Mouse (Mus musculus): ENCODE results near the gene Cdc37l1. TPM values are rescaled to one million over a fixed set of nuclear protein-coding genes. Genes with fewer than 3 reads are reported as not detected.
"Not testable (repeated sequence)": the region's sequence is repeated elsewhere in the genome, so short reads cannot be mapped to it uniquely, and the experiment has no call there.

The Cdc37l1 gene
- total RNA-seq, 2 experiments from 2014 or later: 44.8 to 46.0 TPM

GRCm38 (mm10) chr19:29000321-29000720 lies 10.2 kb downstream of the Cdc37l1 start:
- DNase-seq (ENCODE audit: low spot score in 2 of 2): not testable (repeated sequence)

- DNase-seq (ENCODE audit: low spot score in 2 of 2): no peak
Observed at GRCm38 (mm10) chr19:29008069-29008706, 18.0 kb downstream of the Cdc37l1 start.

- DNase-seq (ENCODE audit: low spot score in 2 of 2): no peak
Observed at GRCm38 (mm10) chr19:29009046-29009445, 18.9 kb downstream of the Cdc37l1 start.

GRCm38 (mm10) chr19:29011355-29011990 lies 21.3 kb downstream of the Cdc37l1 start:
- no peak for DNase-seq (ENCODE audit: low spot score in 2 of 2)

GRCm38 (mm10) chr19:29014466-29015055 lies 24.4 kb downstream of the Cdc37l1 start:
- no peak for DNase-seq (ENCODE audit: low spot score in 2 of 2)

- DNase-seq (ENCODE audit: low spot score in 2 of 2): no peak
Observed at GRCm38 (mm10) chr19:29015410-29016203, 25.5 kb downstream of the Cdc37l1 start.

- no peak for DNase-seq (ENCODE audit: low spot score in 2 of 2)
Observed at GRCm38 (mm10) chr19:29016204-29016765, 26.1 kb downstream of the Cdc37l1 start.

- DNase-seq (ENCODE audit: low spot score in 2 of 2): no peak
Observed at GRCm38 (mm10) chr19:29016786-29017185, 26.6 kb downstream of the Cdc37l1 start.

GRCm38 (mm10) chr19:29019647-29020046 lies 29.5 kb downstream of the Cdc37l1 start:
- DNase-seq (ENCODE audit: low spot score in 2 of 2): no peak

GRCm38 (mm10) chr19:29021754-29022345 lies 31.7 kb downstream of the Cdc37l1 start:
- DNase-seq (ENCODE audit: low spot score in 2 of 2): no peak

GRCm38 (mm10) chr19:29024391-29024947 lies 34.3 kb downstream of the Cdc37l1 start:
- no peak for DNase-seq (ENCODE audit: low spot score in 2 of 2)

- no peak for DNase-seq (ENCODE audit: low spot score in 2 of 2)
Observed at GRCm38 (mm10) chr19:29031788-29032187, 41.6 kb downstream of the Cdc37l1 start.

- no peak for DNase-seq (ENCODE audit: low spot score in 2 of 2)
Observed at GRCm38 (mm10) chr19:29032662-29033061, 42.5 kb downstream of the Cdc37l1 start.

GRCm38 (mm10) chr19:29037026-29037425 lies 46.9 kb downstream of the Cdc37l1 start:
- no peak for DNase-seq (ENCODE audit: low spot score in 2 of 2)

GRCm38 (mm10) chr19:29037541-29037940 lies 47.4 kb downstream of the Cdc37l1 start:
- DNase-seq (ENCODE audit: low spot score in 2 of 2): no peak

- no peak for DNase-seq (ENCODE audit: low spot score in 2 of 2)
Observed at GRCm38 (mm10) chr19:29039334-29039733, 49.2 kb downstream of the Cdc37l1 start.

GRCm38 (mm10) chr19:29040206-29040605 lies 50.1 kb downstream of the Cdc37l1 start:
- no peak for DNase-seq (ENCODE audit: low spot score in 2 of 2)

- DNase-seq (ENCODE audit: low spot score in 2 of 2): no peak
Observed at GRCm38 (mm10) chr19:29042143-29042542, 52.0 kb downstream of the Cdc37l1 start.

- no peak for DNase-seq (ENCODE audit: low spot score in 2 of 2)
Observed at GRCm38 (mm10) chr19:29042647-29043046, 52.5 kb downstream of the Cdc37l1 start.

- no peak for DNase-seq (ENCODE audit: low spot score in 2 of 2)
Observed at GRCm38 (mm10) chr19:29044353-29044768, 54.2 kb downstream of the Cdc37l1 start.

- DNase-seq (ENCODE audit: low spot score in 2 of 2): no peak
Observed at GRCm38 (mm10) chr19:29045369-29045768, 55.2 kb downstream of the Cdc37l1 start.

Data from adrenal gland, postnatal 4 days (tissue).